Mouse (Mus musculus) heart, embryonic 14.5 days (tissue): Measurements from ENCODE around the gene Ubl5. TPM values are rescaled to one million over a fixed set of nuclear protein-coding genes. Genes with fewer than 3 reads are reported as not detected.
A peak's percentile ranks its signal among the peaks of the same experiment; 100 is the strongest.

Experiments
- ATAC-seq: fragments of 200-750 bp; cut with Nextera tagmentation; 2 replicates; pipeline ENCODE4 v1.8.0; 2017; ENCODE audit warnings: low read depth, moderate TSS enrichment; ENCODE audit not compliant: insufficient number of reproducible peaks, insufficient read depth, low FRiP score
- H3K27ac ChIP-seq, 2 experiments: fragments of 200-500 bp in 1 of 2; fragments of 300-500 bp in 1 of 2; sonication (generic) in 1 of 2; replicated peaks in 1 of 2; 2 replicates each; pipeline ENCODE4 v1.5.1; 2012 to 2014; ENCODE audit warnings: low read depth in 2 of 2, low read length in 2 of 2, control low read depth in 1 of 2, mild to moderate bottlenecking in 1 of 2, mixed read lengths in 1 of 2; ENCODE audit not compliant: control insufficient read depth in 1 of 2, insufficient read depth in 1 of 2
- H3K27me3 ChIP-seq: fragments of 300-500 bp; sonication (generic); 2 replicates; pipeline ENCODE4 v1.6.1; 2014; ENCODE audit warnings: mild to moderate bottlenecking, low read length, control low read depth; ENCODE audit not compliant: control insufficient read depth, insufficient read depth
- H3K36me3 ChIP-seq: fragments of 300-500 bp; sonication (generic); 2 replicates; pipeline ENCODE4 v1.6.1; 2014; ENCODE audit warnings: mild to moderate bottlenecking, control low read depth, low read length, mixed read lengths; ENCODE audit not compliant: control insufficient read depth, insufficient read depth
- H3K4me1 ChIP-seq, 2 experiments: fragments of 200-500 bp in 1 of 2; fragments of 300-500 bp in 1 of 2; sonication (generic) in 1 of 2; 2 replicates each; pipeline ENCODE4 v1.6.1; 2012 to 2014; ENCODE audit warnings: low read length in 2 of 2, control low read depth in 1 of 2, mixed read lengths in 1 of 2; ENCODE audit not compliant: control insufficient read depth in 2 of 2, insufficient read depth in 2 of 2
- H3K4me2 ChIP-seq: fragments of 300-500 bp; sonication (generic); 2 replicates; pipeline ENCODE4 v1.6.1; 2014; ENCODE audit warnings: mild to moderate bottlenecking, low read length
- H3K4me3 ChIP-seq, 2 experiments: fragments of 200-500 bp in 1 of 2; fragments of 300-500 bp in 1 of 2; sonication (generic) in 1 of 2; 2 replicates each; pipeline ENCODE4 v1.5.1; 2012 to 2014; ENCODE audit warnings: low read length in 2 of 2, mild to moderate bottlenecking in 2 of 2, control low read depth in 1 of 2, low read depth in 1 of 2, moderate library complexity in 1 of 2; ENCODE audit not compliant: control insufficient read depth in 1 of 2, insufficient read depth in 1 of 2
- H3K9ac ChIP-seq: fragments of 300-500 bp; sonication (generic); 2 replicates; pipeline ENCODE4 v1.6.1; 2014; ENCODE audit warnings: mild to moderate bottlenecking, low read length
- H3K9me3 ChIP-seq: fragments of 300-500 bp; sonication (generic); 2 replicates; pipeline ENCODE4 v1.6.1; 2016; ENCODE audit warnings: low read length, control low read depth; ENCODE audit not compliant: control insufficient read depth
- WGBS: fragments of 180-500 bp; shearing (Covaris S2); extraction: QIAGEN DNeasy Blood & Tissue Kit; methylation state at CpG from one replicate; pipeline ENCODE4 v1.1.7; 2014; 5-methylcytosine and 5-hydroxymethylcytosine counted together
- polyA plus RNA-seq: library from polyadenylated mRNA; unstranded; fragments of >200 nt; fragmentation: Nextera tagmentation; extraction: Ambion mirVana; gene quantifications from 2 replicates; pipeline ENCODE4 v1.2.1, GENCODE M21; 2014

The Ubl5 gene
- polyA plus RNA-seq: 345 and 375 TPM in 2 replicates

DNA sequence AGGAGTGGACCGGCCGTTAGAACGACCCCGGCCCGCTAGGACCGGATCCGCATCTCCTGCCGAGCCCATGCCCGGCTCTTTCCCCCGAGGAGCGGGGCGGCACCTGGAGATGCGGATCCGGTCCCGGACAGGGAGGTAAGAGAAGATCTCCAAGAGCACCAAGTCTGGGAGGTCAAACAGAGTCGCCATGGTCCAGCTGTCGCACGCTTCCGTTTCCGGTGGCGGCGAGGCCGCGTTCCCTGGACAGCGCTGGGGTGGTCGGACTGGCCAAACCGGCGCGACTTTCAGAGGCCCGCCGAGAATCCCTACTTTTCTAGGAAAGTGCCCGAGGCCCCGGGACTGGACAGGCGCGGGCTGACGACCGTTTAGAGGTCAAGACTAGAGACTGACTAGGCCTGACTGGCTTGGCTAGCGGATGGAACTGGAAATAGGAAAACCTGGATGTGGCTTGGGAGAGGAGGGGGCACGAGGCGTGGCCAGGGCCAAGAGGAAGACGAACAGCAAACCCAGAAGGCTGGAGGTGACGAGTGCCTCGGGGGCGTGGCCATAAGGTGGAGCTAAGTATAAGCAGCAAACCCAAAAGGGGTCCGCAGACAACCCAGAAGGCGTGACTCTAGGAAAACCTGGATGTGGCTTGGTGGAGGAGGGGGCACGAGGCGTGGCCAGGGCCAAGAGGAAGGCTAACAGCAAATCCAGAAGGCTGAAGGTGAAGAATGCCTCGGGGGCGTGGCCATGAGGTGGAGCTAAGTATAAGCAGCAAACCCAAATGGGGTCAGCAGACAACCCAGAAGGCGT, at the start of gene Ubl5:
Gene Ubl5 (plus strand): TSS at position 778 of the 795 bp plus-strand sequence.
- H3K9ac ChIP-seq: peak within 1 kb of the TSS; percentile 98
- peak; percentile 92 for ATAC-seq
- peak within 1 kb of the TSS; percentile 99 for H3K4me2 ChIP-seq
- H3K36me3 ChIP-seq: peaks cover 33% of the 10 kb centered on the region
- under 1% methylated on average over 51 of the region's 51 CpGs for WGBS
- no peaks in the 10 kb centered on the region for H3K27me3 ChIP-seq
- peaks cover 4 to 22% of the 10 kb centered on the region in 2 experiments for H3K4me1 ChIP-seq
- no peaks in the 10 kb centered on the region for H3K9me3 ChIP-seq
- peak within 1 kb of the TSS; percentile 97 to 98 for H3K27ac ChIP-seq
- peak within 1 kb of the TSS; percentile 90 to 96 for H3K4me3 ChIP-seq

DNA sequence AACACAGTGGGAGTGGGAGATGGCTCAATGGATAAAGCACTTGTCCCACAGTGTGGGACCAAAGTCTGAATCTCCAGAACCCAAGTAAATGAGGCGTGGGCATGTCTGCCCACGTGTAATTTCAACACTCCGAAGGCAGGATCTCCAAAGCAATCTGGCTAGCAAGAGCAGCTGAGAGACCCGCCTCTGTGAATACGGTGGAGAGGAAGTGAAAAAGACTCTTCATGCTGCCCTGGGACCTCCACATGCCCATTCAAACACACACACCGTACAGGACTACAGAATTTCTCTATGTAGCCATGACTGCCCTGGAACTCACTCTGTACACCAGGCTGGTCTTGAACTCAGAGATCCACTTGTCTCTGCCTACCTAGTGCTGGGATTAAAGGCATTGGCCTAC, 41.4 kb upstream of the Ubl5 start:
- H3K4me1 ChIP-seq: 0 out of 4 replicates have a peak, but pooled peaks cover 0 to under 1% of the 10 kb centered on the region in 2 experiments
- H3K27ac ChIP-seq: no peak overlapping the region
- no peak overlapping the region for H3K4me2 ChIP-seq
- no peak overlapping the region for H3K9ac ChIP-seq
- H3K9me3 ChIP-seq: no peaks in the 10 kb centered on the region
- H3K4me3 ChIP-seq: no peak overlapping the region
- 0 out of 2 replicates have a peak, but pooled peaks cover 2% of the 10 kb centered on the region for H3K36me3 ChIP-seq
- H3K27me3 ChIP-seq: no peaks in the 10 kb centered on the region
- WGBS: 71% methylated on average over 6 of the region's 6 CpGs
- ATAC-seq: no peak

DNA sequence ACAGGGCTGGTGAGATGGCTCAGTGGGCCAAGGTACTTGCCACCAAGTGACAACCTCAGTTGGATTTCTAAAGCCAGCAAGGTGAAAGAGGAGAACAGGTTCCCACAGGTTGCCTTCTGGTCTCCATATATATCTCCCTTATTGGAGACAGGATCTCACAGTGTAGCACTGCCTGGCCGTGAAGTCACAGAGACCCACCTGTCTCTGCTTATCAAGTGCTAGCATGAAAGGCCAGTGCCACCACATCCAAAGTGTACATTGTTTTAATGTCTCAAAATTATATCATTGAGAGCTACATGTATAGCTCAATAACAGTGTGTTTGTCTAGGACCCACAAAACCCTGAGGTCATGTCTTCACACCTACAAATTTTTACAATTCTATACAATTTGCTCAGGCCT, 36.4 kb upstream of the Ubl5 start:
- H3K4me2 ChIP-seq: peak overlapping the region; percentile 85
- no peak overlapping the region for H3K27ac ChIP-seq
- no peak overlapping the region for H3K9ac ChIP-seq
- H3K9me3 ChIP-seq: peaks cover 4% of the 10 kb centered on the region; the same call in 1 of the 2 replicates
- no peaks in the 10 kb centered on the region for H3K36me3 ChIP-seq
- 0 out of 4 replicates have a peak, but pooled peaks cover 0 to 7% of the 10 kb centered on the region in 2 experiments for H3K4me1 ChIP-seq
- no peak overlapping the region for H3K4me3 ChIP-seq
- WGBS: 92% methylated on average over 1 of the region's 1 CpGs
- no peak for ATAC-seq
- H3K27me3 ChIP-seq: no peaks in the 10 kb centered on the region

DNA sequence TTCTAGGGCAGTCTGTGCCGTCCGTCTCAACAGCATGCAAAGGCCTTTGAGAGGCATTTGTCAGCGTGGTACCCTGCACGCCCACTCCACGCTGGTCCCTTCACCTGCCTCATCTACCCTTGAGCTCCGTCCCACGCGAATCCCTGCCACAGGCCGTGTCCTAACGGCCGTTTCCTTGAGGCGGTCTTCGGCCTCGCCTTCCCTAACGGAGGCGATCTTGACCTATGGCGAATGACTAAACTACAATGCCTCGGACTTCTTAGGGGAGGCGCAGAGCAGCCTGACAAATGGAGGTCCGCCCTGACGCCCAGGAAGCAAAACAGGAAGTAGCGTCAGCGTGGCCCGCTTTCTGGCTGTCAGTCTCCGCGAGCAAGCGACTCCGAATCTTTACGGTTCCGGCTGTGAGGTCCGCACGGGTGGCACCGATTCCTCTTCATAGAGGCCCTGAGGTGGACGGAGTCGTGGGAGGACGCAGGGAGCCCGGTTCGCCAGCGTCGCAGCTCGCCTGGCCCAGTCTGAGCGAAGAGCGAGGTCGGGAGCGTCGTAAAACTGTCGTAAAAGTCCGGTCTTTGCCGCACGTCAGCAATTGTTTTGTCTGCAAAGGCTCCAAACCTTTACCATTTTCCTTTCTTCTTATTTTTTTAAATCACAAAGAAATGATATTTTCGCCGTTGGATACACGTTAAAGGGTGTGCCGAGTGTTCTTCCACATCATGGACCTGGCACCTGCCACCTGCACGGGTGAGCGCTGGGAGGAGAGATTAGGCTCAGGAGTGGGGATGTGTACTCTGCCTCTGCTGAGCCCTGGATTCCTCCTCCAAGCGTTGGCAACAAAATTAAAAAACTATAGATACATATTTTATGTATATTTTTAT, 35.3 kb upstream of the Ubl5 start:
- ATAC-seq: peak; percentile 72
- H3K36me3 ChIP-seq: no peaks in the 10 kb centered on the region
- H3K9me3 ChIP-seq: peaks cover 4% of the 10 kb centered on the region; the same call in 1 of the 2 replicates
- H3K27me3 ChIP-seq: no peaks in the 10 kb centered on the region
- H3K9ac ChIP-seq: peak overlapping the region; percentile 78
- H3K4me1 ChIP-seq: 0 out of 4 replicates have a peak, but pooled peaks cover 0 to 7% of the 10 kb centered on the region in 2 experiments
- H3K4me3 ChIP-seq: peak overlapping the region; percentile 57 to 97
- WGBS: under 1% methylated on average over 57 of the region's 57 CpGs
- H3K27ac ChIP-seq: peak overlapping the region; percentile 90 to 99
- peak overlapping the region; percentile 85 for H3K4me2 ChIP-seq

DNA sequence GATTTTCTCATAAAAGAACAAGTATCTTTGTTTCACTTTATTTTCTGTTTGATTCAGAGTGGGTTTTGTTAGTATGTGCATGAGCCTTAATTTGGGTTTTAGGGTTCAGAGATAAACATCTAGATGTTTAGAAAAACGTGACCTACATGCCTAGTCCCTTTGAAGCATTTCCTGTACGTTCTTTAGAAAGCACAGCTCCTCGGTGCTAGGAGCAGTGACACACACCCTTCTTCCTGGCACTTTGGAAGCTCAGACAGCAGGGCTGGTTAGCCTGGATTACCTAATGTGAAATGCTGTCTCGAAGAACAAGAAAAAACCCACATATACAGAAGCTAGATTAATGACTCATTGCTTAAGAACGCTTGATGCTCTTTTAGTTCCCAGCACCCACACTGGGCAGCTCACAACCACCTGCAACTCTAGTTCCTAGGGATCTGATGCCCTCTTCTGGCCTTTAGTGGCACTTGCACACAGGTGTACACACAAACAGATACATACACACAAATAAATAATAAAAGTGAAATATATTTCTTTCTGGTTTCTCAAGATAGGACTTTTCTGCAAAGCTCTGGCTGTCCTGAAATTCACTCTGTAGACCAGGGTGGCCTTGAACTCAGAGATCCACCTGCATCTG, 32.7 kb upstream of the Ubl5 start:
- Histone ChIP-seq H3K4me2 (no peak overlapping the region), H3K27me3 (no peaks in the 10 kb centered on the region), H3K9me3 (peaks cover 4% of the 10 kb centered on the region; the same call in 1 of the 2 replicates), H3K9ac (no peak overlapping the region), H3K4me3 (no peak overlapping the region), H3K27ac (no peak overlapping the region), H3K36me3 (no peaks in the 10 kb centered on the region), H3K4me1 (0 out of 4 replicates have a peak, but pooled peaks cover 0 to 7% of the 10 kb centered on the region in 2 experiments)
- ATAC-seq: no peak
- WGBS: 80% methylated on average over 5 of the region's 5 CpGs

DNA sequence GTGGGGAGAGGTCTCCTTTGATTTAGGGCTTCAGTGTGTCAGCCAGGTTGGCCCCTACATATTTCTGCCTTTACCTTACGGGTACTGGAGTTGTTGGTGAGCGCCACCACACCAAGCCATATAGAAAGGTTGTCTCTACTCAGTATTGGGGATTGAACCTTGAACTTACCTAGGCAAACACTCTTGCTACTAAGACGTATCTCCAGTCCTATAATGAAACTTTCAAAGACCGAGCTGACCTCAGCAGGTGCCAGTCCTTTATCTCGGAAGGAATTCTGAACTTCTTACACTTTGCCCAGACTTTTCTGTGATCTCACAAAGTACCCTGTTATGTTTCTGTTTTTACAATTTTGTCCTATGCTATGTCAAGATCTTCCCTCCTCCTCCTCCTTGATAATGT, 30.7 kb upstream of the Ubl5 start:
- peaks cover 4% of the 10 kb centered on the region; the same call in 1 of the 2 replicates for H3K9me3 ChIP-seq
- ATAC-seq: no peak
- no peak overlapping the region for H3K9ac ChIP-seq
- H3K4me3 ChIP-seq: no peak overlapping the region
- no peaks in the 10 kb centered on the region for H3K27me3 ChIP-seq
- H3K36me3 ChIP-seq: no peaks in the 10 kb centered on the region
- no peak overlapping the region for H3K27ac ChIP-seq
- no peaks in the 10 kb centered on the region for H3K4me1 ChIP-seq
- no peak overlapping the region for H3K4me2 ChIP-seq
- 73% methylated on average over 5 of the region's 5 CpGs for WGBS

DNA sequence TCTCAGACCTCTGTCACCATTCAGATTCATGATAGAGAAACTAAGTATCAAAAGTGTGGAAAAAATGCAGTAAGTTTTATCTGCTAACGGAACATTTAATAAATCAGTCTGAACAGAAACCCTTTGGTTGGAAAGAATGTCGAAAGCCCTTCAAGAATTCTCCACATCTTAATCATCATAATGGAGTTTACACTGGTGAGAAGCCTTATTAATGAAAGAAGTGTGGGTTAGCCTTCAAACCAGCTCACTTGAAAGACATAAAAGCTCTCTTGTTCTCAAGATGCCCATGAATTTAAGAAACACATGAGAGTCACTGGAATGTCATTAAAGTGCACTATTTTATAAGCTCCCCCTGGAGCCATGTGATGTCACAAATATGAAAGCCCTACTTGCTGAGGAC, 26.0 kb upstream of the Ubl5 start:
- Histone ChIP-seq H3K27ac (no peak overlapping the region), H3K36me3 (peaks cover 15% of the 10 kb centered on the region; the same call in 1 of the 2 replicates), H3K4me3 (no peak overlapping the region), H3K9ac (no peak overlapping the region), H3K4me1 (no peaks in the 10 kb centered on the region), H3K9me3 (no peaks in the 10 kb centered on the region), H3K4me2 (no peak overlapping the region), H3K27me3 (no peaks in the 10 kb centered on the region)
- no peak for ATAC-seq
- 80% methylated on average over 2 of the region's 2 CpGs for WGBS
